Mouse (Mus musculus): Measurements from ENCODE around the gene Rab8a.

Rab8a gene

GRCm38 (mm10) chr8:72146556-72146955 is 14.4 kb upstream of the Rab8a start:
- no peak for DNase-seq (ENCODE audit: low read depth, low spot score)

GRCm38 (mm10) chr8:72147266-72147665 is 13.7 kb upstream of the Rab8a start:
- no peak for DNase-seq (ENCODE audit: low read depth, low spot score)

- DNase-seq (ENCODE audit: low read depth, low spot score) = no peak
Observed at GRCm38 (mm10) chr8:72149056-72149455, 11.9 kb upstream of the Rab8a start.

- no peak for DNase-seq (ENCODE audit: low read depth, low spot score)
Observed at GRCm38 (mm10) chr8:72151418-72152078, 9.5 kb upstream of the Rab8a start.

GRCm38 (mm10) chr8:72153382-72153781 is 7.6 kb upstream of the Rab8a start:
- DNase-seq (ENCODE audit: low read depth, low spot score) = no peak

GRCm38 (mm10) chr8:72158096-72158495 is 2.9 kb upstream of the Rab8a start:
- DNase-seq (ENCODE audit: low read depth, low spot score) = no peak

- no peak for DNase-seq (ENCODE audit: low read depth, low spot score)
Observed at GRCm38 (mm10) chr8:72158726-72159125, 2.3 kb upstream of the Rab8a start.

GRCm38 (mm10) chr8:72160007-72160406 is 993 bp upstream of the Rab8a start:
- no peak for DNase-seq (ENCODE audit: low read depth, low spot score)

GRCm38 (mm10) chr8:72162821-72163220 is 1.8 kb downstream of the Rab8a start:
- no peak for DNase-seq (ENCODE audit: low read depth, low spot score)

GRCm38 (mm10) chr8:72169098-72169668 is 8.2 kb downstream of the Rab8a start:
- no peak for DNase-seq (ENCODE audit: low read depth, low spot score)

GRCm38 (mm10) chr8:72169681-72170249 is 8.8 kb downstream of the Rab8a start:
- DNase-seq (ENCODE audit: low read depth, low spot score) = no peak

- DNase-seq (ENCODE audit: low read depth, low spot score) = peak; percentile 53
Observed at GRCm38 (mm10) chr8:72177346-72177925, 16.4 kb downstream of the Rab8a start.

- DNase-seq (ENCODE audit: low read depth, low spot score) = no peak
Observed at GRCm38 (mm10) chr8:72183554-72184202, 22.7 kb downstream of the Rab8a start.

- no peak for DNase-seq (ENCODE audit: low read depth, low spot score)
Observed at GRCm38 (mm10) chr8:72187793-72188331, 26.9 kb downstream of the Rab8a start.

GRCm38 (mm10) chr8:72189417-72190214 is 28.6 kb downstream of the Rab8a start, which contains the start of gene Hsh2d:
Hsh2d (plus strand) TSS chr8:72189638.
- DNase-seq (ENCODE audit: low read depth, low spot score) = no peak

- no peak for DNase-seq (ENCODE audit: low read depth, low spot score)
Observed at GRCm38 (mm10) chr8:72190215-72190539, 29.2 kb downstream of the Rab8a start.

- no peak for DNase-seq (ENCODE audit: low read depth, low spot score)
Observed at GRCm38 (mm10) chr8:72192065-72192464, 31.1 kb downstream of the Rab8a start.

GRCm38 (mm10) chr8:72197997-72198396 is 37.0 kb downstream of the Rab8a start:
- DNase-seq (ENCODE audit: low read depth, low spot score) = no peak

- no peak for DNase-seq (ENCODE audit: low read depth, low spot score)
Observed at GRCm38 (mm10) chr8:72208582-72208981, 47.6 kb downstream of the Rab8a start.

- DNase-seq (ENCODE audit: low read depth, low spot score) = no peak
Observed at GRCm38 (mm10) chr8:72210222-72210621, 49.2 kb downstream of the Rab8a start.

- no peak for DNase-seq (ENCODE audit: low read depth, low spot score)
Observed at GRCm38 (mm10) chr8:72210710-72211109, 49.7 kb downstream of the Rab8a start.

Measured in forelimb bud, embryonic 11.5 days (tissue).